Mouse (Mus musculus) liver, adult 2 months (tissue): Measurements from ENCODE around the gene Dnah7c.

Experiments used
- CTCF ChIP-seq: fragments of 200-500 bp; IDR thresholded peaks from 2 replicates; pipeline ENCODE4 v1.5.1; 2011; ENCODE audit warnings: low read depth, low read length, control low read depth
- POLR2A ChIP-seq: fragments of 200-500 bp; IDR thresholded peaks from 2 replicates; pipeline ENCODE4 v1.6.1; 2011; ENCODE audit warnings: low read length, control low read depth; ENCODE audit not compliant: insufficient read depth; ENCODE audit errors: extremely low read depth

- TF ChIP-seq CTCF (no peak), POLR2A (no peak)
These were observed 392.5 kb downstream of the Dnah7c start for GRCm38 (mm10) chr1:46817934-46818333.
